Mouse (Mus musculus) forebrain, embryonic 11.5 days (tissue): ENCODE results near the gene R3hdml. TPM values are rescaled to one million over a fixed set of nuclear protein-coding genes. Genes with fewer than 3 reads are reported as not detected.

Experiments
- ATAC-seq: fragments of 200-750 bp; cut with Nextera tagmentation; replicated peaks from 2 replicates; pipeline ENCODE4 v1.8.0; 2017; ENCODE audit warnings: moderate TSS enrichment; ENCODE audit not compliant: low FRiP score
- DNase-seq: peaks from one replicate; pipeline ENCODE4 v3.0.0-alpha.2; 2017; ENCODE audit warnings: low spot score
- H3K27ac ChIP-seq: fragments of 300-500 bp; sonication (generic); 2 replicates; pipeline ENCODE4 v1.5.1; 2014; ENCODE audit warnings: low read depth, low read length
- H3K27me3 ChIP-seq: fragments of 300-500 bp; sonication (generic); 2 replicates; pipeline ENCODE4 v1.6.1; 2014; ENCODE audit warnings: mild to moderate bottlenecking, low read length, mixed read lengths; ENCODE audit not compliant: control insufficient read depth, insufficient read depth
- H3K36me3 ChIP-seq: fragments of 300-500 bp; sonication (generic); 2 replicates; pipeline ENCODE4 v1.6.1; 2014; ENCODE audit warnings: mild to moderate bottlenecking, low read length, moderate library complexity, mixed read lengths; ENCODE audit not compliant: control insufficient read depth, insufficient read depth
- H3K4me1 ChIP-seq: fragments of 300-500 bp; sonication (generic); replicated peaks from 2 replicates; pipeline ENCODE4 v1.6.1; 2014; ENCODE audit warnings: low read length, mixed read lengths; ENCODE audit not compliant: control insufficient read depth, insufficient read depth
- H3K4me2 ChIP-seq: fragments of 300-500 bp; sonication (generic); 2 replicates; pipeline ENCODE4 v1.6.1; 2014; ENCODE audit warnings: low read depth, mild to moderate bottlenecking, low read length, moderate library complexity, mixed read lengths; ENCODE audit not compliant: severe bottlenecking
- H3K4me3 ChIP-seq: fragments of 300-500 bp; sonication (generic); 2 replicates; pipeline ENCODE4 v1.5.1; 2014; ENCODE audit warnings: low read depth, low read length
- H3K9ac ChIP-seq: fragments of 300-500 bp; sonication (generic); 2 replicates; pipeline ENCODE4 v1.6.1; 2014; ENCODE audit warnings: low read length
- H3K9me3 ChIP-seq: fragments of 300-500 bp; sonication (generic); 2 replicates; pipeline ENCODE4 v1.6.1; 2016; ENCODE audit warnings: low read length, mixed read lengths; ENCODE audit not compliant: control insufficient read depth
- WGBS: fragments of 180-500 bp; shearing (Covaris S2); extraction: QIAGEN DNeasy Blood & Tissue Kit; methylation state at CpG from one replicate; pipeline ENCODE4 v1.1.7; 2014; 5-methylcytosine and 5-hydroxymethylcytosine counted together
- polyA plus RNA-seq: library from polyadenylated mRNA; unstranded; fragments of >200 nt; fragmentation: Nextera tagmentation; extraction: Ambion mirVana; gene quantifications from 2 replicates; pipeline ENCODE4 v1.2.1, GENCODE M21; 2014

Gene R3hdml
- polyA plus RNA-seq, 1 experiment from 2014 or later = not detected

DNA sequence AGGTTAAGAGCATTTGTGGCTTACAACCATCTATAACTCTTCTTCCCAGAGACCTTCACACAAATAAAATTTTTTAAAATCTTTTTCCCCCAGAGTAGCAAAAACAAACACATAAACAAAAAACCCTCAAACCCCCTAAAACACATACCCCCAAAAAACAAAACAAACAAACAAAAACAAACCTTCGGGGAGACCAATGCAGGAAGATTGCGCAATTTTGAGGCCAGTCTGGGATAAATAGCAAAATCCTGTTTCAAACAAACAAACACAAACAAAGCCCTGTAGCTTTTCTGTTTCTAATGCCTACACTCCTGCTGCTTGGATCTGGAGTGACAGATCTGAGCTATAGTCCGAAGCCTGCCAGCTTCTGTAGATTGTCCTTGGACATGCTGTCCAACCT lies 4.8 kb upstream of the R3hdml start:
- ATAC-seq = no peak
- no peaks in the 10 kb centered on the region for H3K9me3 ChIP-seq

DNA sequence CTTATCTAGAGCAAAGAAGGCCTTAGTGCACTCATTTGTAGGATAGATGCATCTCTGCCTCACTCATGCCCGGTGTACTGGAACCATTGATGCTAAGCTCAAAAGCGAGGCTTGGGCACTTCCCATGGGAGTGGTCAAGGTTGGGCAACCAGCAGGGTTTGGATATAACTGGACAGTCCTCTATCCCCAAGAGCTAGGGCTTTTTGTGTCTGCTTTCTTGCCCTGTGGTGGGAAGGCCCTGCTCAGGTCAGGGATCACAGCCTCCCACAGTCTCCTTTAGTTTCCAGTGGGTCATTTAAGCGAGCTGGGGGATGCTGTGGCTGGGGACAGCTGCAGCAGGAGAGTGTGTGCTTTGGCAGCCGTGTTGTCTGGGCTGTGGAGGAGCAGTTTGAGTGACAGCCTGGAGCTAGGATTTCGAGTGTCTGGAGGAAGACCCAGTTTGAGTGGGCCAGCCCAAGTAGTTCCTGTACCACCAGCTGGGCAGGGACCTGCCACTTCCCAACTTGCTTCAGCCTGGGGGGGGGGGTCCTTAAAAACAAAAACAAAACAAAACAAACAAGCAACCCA lies 2.3 kb upstream of the R3hdml start:
- Histone ChIP-seq H3K4me3 (no peak overlapping the region), H3K9ac (no peak overlapping the region), H3K9me3 (no peaks in the 10 kb centered on the region), H3K27ac (no peak overlapping the region), H3K4me2 (no peak overlapping the region), H3K27me3 (no peaks in the 10 kb centered on the region), H3K36me3 (no peaks in the 10 kb centered on the region), H3K4me1 (peaks cover 2% of the 10 kb centered on the region; the same call in 1 of the 2 replicates)
- DNase-seq (no peak), ATAC-seq (no peak)
- WGBS = 60% methylated on average over 5 of the region's 5 CpGs

More for the DNA sequence above, 4.8 kb upstream of the R3hdml start:
- Histone ChIP-seq H3K4me2 (no peak overlapping the region), H3K9ac (no peak overlapping the region), H3K27ac (no peak overlapping the region), H3K4me3 (no peak overlapping the region), H3K4me1 (no peaks in the 10 kb centered on the region), H3K27me3 (peaks cover 2% of the 10 kb centered on the region), H3K36me3 (no peaks in the 10 kb centered on the region)
- DNase-seq = no peak
- 91% methylated on average over 3 of the region's 3 CpGs for WGBS

DNA sequence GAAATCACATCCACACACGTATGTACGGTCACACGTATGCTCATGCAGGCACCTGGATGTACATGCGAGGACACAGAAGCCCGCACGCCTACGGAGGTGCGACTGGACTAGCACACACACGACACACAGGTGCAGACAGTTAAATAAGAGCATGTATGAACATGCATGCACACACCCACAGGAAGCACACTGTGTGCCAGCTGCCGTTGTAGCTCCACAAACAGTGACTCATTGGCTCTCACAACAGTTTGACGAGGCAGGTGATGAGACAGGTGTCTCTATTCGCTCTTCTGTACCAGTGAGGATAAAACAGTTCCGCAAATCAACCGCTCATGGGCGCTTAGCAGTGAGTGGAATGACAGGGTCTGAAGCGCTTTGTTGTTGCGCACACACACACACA lies 1.5 kb upstream of the R3hdml start:
- 94% methylated on average over 17 of the region's 17 CpGs for WGBS
- Histone ChIP-seq H3K4me3 (no peak overlapping the region), H3K9ac (no peak overlapping the region), H3K4me1 (peaks cover 2% of the 10 kb centered on the region; the same call in 1 of the 2 replicates), H3K36me3 (no peaks in the 10 kb centered on the region), H3K27me3 (no peaks in the 10 kb centered on the region), H3K4me2 (no peak overlapping the region), H3K27ac (no peak overlapping the region), H3K9me3 (no peaks in the 10 kb centered on the region)
- DNase-seq = no peak
- no peak for ATAC-seq

DNA sequence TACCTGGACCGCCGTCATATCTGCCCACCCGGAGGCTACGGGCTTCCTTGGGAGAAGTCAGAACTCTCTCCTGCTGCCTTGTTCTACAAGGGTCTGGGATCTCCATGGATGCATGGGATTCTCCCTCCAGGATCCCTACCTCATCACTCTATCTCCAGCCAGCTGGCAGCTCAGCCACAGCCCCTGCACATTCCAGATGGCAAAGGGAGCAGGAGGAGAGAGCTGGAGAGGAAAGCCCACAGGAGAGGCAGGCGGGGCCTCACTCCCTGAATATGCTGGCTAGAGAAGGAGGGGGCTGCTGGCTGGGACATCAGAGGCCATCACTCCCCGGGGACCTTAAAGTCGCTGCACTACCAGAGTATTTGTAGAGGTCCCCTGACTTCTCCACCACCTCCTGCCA lies 767 bp upstream of the R3hdml start:
- Histone ChIP-seq H3K27me3 (no peaks in the 10 kb centered on the region), H3K4me1 (peaks cover 2% of the 10 kb centered on the region; the same call in 1 of the 2 replicates), H3K36me3 (no peaks in the 10 kb centered on the region), H3K4me3 (no peak overlapping the region), H3K9ac (no peak overlapping the region), H3K27ac (no peak overlapping the region), H3K4me2 (no peak overlapping the region), H3K9me3 (no peaks in the 10 kb centered on the region)
- DNase-seq (no peak), ATAC-seq (no peak)
- WGBS = 70% methylated on average over 7 of the region's 7 CpGs

DNA sequence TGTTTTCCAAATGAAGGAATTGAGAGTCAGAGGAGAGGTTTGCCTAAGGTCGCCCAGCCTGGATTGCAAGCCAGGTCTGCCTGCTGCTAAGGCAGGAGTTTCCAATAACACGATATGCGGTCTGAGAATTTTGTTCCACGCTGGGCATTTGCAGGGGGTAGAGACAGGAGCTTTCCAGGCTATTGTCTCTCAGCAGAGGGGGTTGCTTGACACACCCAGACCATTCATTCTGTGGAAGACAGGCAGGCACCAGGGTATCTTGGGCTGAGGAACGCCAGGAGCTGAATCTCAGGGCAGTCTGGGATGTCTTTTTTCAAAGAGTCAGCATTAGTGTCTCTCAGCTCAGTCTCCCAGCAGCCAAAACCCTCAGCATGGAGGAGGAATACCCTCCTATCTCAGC lies 913 bp downstream of the R3hdml start:
- Histone ChIP-seq H3K36me3 (no peaks in the 10 kb centered on the region), H3K9ac (peak overlapping the region; percentile 12; the same call in 1 of the 2 replicates), H3K27me3 (no peaks in the 10 kb centered on the region), H3K4me3 (no peak overlapping the region), H3K4me2 (no peak overlapping the region), H3K4me1 (peaks cover 2% of the 10 kb centered on the region; the same call in 1 of the 2 replicates), H3K9me3 (no peaks in the 10 kb centered on the region), H3K27ac (no peak overlapping the region)
- 13% methylated on average over 5 of the region's 5 CpGs for WGBS
- no peak for DNase-seq
- no peak for ATAC-seq

DNA sequence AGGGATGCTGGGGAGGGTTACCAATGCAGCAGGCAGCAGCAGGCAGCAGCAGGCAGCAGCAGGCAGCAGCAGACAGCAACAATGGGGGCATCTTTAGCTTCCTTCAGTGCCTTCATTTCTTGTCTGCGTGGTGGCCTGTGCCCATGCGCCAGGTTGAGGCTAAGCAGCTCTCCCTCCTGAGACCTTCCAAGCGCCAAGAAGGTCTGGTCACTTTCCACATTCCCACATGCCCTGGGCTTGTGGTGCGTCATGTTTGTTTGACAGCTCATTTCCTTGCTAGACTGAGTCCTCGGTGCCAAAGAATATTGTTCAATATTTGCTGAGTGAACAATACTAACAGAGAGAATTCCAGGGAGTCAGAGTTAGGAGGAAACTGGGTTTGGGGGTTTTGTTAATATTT lies 1.9 kb downstream of the R3hdml start:
- Histone ChIP-seq H3K36me3 (no peaks in the 10 kb centered on the region), H3K27me3 (no peaks in the 10 kb centered on the region), H3K4me1 (peaks cover 2% of the 10 kb centered on the region; the same call in 1 of the 2 replicates), H3K27ac (no peak overlapping the region), H3K4me2 (no peak overlapping the region), H3K4me3 (no peak overlapping the region), H3K9ac (no peak overlapping the region), H3K9me3 (no peaks in the 10 kb centered on the region)
- DNase-seq (no peak), ATAC-seq (no peak)
- WGBS = 67% methylated on average over 5 of the region's 5 CpGs

DNA sequence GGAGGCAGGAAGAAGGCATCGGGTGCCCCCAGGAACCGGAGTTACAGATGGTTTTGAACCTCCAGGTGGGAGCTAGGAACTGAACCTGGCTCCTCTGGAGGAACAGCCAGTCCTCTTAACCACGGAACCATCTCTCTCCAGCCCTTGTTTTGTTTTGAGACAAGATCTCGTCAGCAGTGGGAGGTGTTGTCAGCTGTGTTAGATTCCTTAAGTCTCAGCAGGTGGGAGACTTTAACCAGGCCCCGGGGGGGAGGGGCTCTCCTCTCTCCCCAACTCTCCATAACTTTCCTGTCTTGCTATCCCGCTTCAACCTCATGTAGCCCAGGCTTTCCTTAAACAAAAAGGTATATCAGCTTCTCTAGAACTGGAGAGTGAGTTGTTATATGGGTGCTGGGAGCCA lies 2.3 kb downstream of the R3hdml start:
- H3K4me1 ChIP-seq = peaks cover 2% of the 10 kb centered on the region; the same call in 1 of the 2 replicates
- no peaks in the 10 kb centered on the region for H3K27me3 ChIP-seq
- H3K9ac ChIP-seq = no peak overlapping the region
- no peak for ATAC-seq
- no peak for DNase-seq
- 46% methylated on average over 6 of the region's 6 CpGs for WGBS
- no peak overlapping the region for H3K27ac ChIP-seq
- H3K9me3 ChIP-seq = no peaks in the 10 kb centered on the region
- H3K4me3 ChIP-seq = no peak overlapping the region
- no peak overlapping the region for H3K4me2 ChIP-seq
- H3K36me3 ChIP-seq = no peaks in the 10 kb centered on the region

DNA sequence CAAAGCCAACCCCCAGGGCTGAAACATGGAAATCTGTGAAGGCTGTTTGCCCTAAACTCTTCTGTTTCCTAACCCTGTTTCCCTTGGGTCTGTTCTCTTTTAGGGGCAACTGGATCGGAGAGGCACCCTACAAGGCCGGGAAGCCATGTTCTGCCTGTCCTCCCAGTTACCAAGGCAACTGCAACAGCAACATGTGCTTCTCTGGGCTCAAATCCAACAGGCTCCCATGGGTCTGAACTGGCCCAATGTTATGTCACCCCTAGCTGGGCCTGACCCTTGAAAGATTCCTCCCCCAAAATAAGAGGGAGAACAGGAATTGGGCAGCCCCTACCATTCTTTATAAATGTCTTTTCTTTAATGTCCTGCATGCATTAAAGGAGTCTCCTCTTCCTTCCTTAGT lies 10.1 kb downstream of the R3hdml start:
- WGBS = 85% methylated on average over 2 of the region's 2 CpGs
- DNase-seq (no peak), ATAC-seq (no peak)
- H3K4me3 ChIP-seq = no peak overlapping the region
- no peaks in the 10 kb centered on the region for H3K36me3 ChIP-seq
- H3K4me2 ChIP-seq = no peak overlapping the region
- no peaks in the 10 kb centered on the region for H3K9me3 ChIP-seq
- no peak overlapping the region for H3K27ac ChIP-seq
- H3K4me1 ChIP-seq = no peaks in the 10 kb centered on the region
- no peak overlapping the region for H3K9ac ChIP-seq
- H3K27me3 ChIP-seq = no peaks in the 10 kb centered on the region

DNA sequence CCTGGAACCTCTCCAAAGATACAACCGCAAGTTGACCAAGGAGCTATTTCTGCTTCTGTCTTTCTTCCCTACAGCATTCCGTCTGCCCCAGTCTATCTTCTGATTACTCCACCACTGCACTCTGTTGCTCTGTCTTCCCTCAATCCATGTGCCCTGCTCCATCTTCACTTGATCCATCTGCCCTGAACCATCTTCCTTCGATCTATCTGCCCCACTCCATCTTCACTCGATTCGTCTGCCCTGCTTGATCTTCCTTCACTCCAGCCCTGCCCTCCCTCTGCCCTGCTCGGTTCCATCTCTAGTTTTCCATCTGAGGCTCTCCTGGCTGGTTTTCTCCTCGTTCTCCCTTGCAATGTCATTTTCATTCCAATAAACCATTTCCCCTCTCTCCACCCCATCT lies 11.1 kb downstream of the R3hdml start:
- no peaks in the 10 kb centered on the region for H3K36me3 ChIP-seq
- H3K4me3 ChIP-seq = no peak overlapping the region
- WGBS = 85% methylated on average over 7 of the region's 7 CpGs
- no peaks in the 10 kb centered on the region for H3K4me1 ChIP-seq
- H3K27me3 ChIP-seq = no peaks in the 10 kb centered on the region
- no peak overlapping the region for H3K9ac ChIP-seq
- H3K9me3 ChIP-seq = no peaks in the 10 kb centered on the region
- H3K4me2 ChIP-seq = no peak overlapping the region
- no peak overlapping the region for H3K27ac ChIP-seq
- ATAC-seq (no peak), DNase-seq (no peak)
